Mouse (Mus musculus): ENCODE results near the gene Rnd2. TPM values are rescaled to one million over a fixed set of nuclear protein-coding genes. Genes with fewer than 3 reads are reported as not detected.
A peak's percentile ranks its signal among the peaks of the same experiment; 100 is the strongest.
"Not testable (repeated sequence)": the region's sequence is repeated elsewhere in the genome, so short reads cannot be mapped to it uniquely, and the experiment has no call there.

The Rnd2 gene
- polyA plus RNA-seq, 1 experiment from 2014 or later, result 5.4 TPM

DNA sequence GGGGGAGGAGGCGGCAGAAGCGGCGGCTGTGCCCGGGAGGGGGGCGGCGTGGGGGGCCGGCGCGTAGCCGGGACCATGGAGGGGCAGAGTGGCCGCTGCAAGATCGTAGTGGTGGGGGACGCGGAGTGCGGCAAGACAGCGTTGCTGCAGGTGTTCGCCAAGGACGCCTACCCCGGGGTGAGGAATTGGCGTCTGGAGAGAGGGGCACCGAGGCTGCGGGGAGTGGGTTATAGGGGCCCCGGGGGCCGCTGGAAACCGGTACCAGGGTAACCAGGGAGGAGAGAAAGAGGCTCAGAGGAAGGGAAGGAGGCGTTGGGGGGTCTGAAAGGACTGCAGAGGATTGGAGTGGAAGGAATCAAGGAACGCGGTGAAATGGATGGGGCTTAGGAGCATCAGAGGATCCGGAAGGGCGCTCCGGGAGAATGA lies 3.5 kb downstream of the Rnd2 start:
- WGBS, result under 1% methylated on average over 29 of the region's 31 CpGs
- peak overlapping the region; percentile 66 for H3K4me3 ChIP-seq (ENCODE audit: low read depth, low read length)
- DNase-seq (ENCODE audit: low spot score) (no peak), ATAC-seq (replicated peaks; ENCODE audit: low FRiP score) (peak; percentile 6)
- no peaks in the 10 kb centered on the region for H3K9me3 ChIP-seq (ENCODE audit: control insufficient read depth, low read length)
- peak overlapping the region; percentile 100 for H3K4me2 ChIP-seq
- 0 out of 2 replicates have a peak, but pooled peaks cover 2% of the 10 kb centered on the region for H3K27me3 ChIP-seq (replicated peaks; ENCODE audit: control insufficient read depth, insufficient read depth, low read length)
- H3K4me1 ChIP-seq (replicated peaks; ENCODE audit: control insufficient read depth, insufficient read depth, low read length), result peaks cover 40% of the 10 kb centered on the region
- H3K9ac ChIP-seq (ENCODE audit: low read depth, low read length), result peak overlapping the region; percentile 65
- H3K27ac ChIP-seq (ENCODE audit: low read depth, low read length), result no peak overlapping the region
- 0 out of 2 replicates have a peak, but pooled peaks cover 2% of the 10 kb centered on the region for H3K36me3 ChIP-seq (ENCODE audit: control insufficient read depth, insufficient read depth, low read length)

DNA sequence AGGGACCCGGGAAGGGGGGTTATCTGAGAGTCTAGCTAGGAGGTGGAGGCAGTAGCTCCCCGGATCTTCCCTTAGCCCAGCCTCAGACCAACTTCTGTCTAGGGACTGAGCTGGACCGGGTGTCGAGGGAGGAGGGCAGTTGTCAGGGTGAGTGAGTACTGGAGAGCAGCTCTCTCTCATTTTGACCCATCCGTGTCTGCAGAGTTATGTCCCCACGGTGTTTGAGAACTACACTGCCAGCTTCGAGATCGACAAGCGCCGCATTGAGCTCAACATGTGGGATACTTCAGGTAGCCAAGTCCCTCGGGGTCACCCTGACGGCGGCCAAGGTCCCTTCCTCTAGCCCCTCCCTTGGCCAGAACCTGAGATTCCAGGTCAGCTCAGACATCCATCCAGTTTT lies 3.9 kb downstream of the Rnd2 start:
- 6% methylated on average over 13 of the region's 13 CpGs for WGBS
- Histone ChIP-seq H3K4me2 (peak overlapping the region; percentile 100), H3K36me3 (ENCODE audit: control insufficient read depth, insufficient read depth, low read length) (0 out of 2 replicates have a peak, but pooled peaks cover under 1% of the 10 kb centered on the region), H3K4me3 (ENCODE audit: low read depth, low read length) (peak overlapping the region; percentile 66), H3K27me3 (replicated peaks; ENCODE audit: control insufficient read depth, insufficient read depth, low read length) (0 out of 2 replicates have a peak, but pooled peaks cover 2% of the 10 kb centered on the region), H3K9ac (ENCODE audit: low read depth, low read length) (peak overlapping the region; percentile 65), H3K4me1 (replicated peaks; ENCODE audit: control insufficient read depth, insufficient read depth, low read length) (peaks cover 36% of the 10 kb centered on the region), H3K9me3 (ENCODE audit: control insufficient read depth, low read length) (no peaks in the 10 kb centered on the region), H3K27ac (ENCODE audit: low read depth, low read length) (no peak overlapping the region)
- DNase-seq (ENCODE audit: low spot score) (no peak), ATAC-seq (replicated peaks; ENCODE audit: low FRiP score) (no peak)

DNA sequence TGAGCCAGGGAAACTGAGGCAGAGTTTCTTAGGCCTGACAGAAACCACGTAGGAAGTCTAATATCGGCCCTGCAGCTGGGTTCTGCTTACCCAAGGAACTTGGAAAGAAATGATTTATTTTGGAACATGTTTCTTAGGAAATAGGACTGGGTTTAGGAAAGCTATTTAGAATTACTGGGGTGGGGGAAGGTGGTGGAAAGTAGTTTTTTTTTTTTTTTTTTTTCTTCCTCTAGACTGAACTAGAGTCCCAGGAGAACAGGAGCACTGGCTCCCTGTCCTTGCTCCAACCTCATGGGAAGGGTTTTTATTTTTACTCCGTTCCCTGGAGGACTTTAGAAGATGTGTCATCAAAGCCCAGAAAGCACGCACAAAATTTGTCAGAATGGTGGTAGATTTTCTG lies 4.4 kb downstream of the Rnd2 start:
- Histone ChIP-seq H3K27me3 (replicated peaks; ENCODE audit: control insufficient read depth, insufficient read depth, low read length) (0 out of 2 replicates have a peak, but pooled peaks cover 2% of the 10 kb centered on the region), H3K4me1 (replicated peaks; ENCODE audit: control insufficient read depth, insufficient read depth, low read length) (peaks cover 32% of the 10 kb centered on the region)
- ATAC-seq (replicated peaks; ENCODE audit: low FRiP score), result no peak

DNA sequence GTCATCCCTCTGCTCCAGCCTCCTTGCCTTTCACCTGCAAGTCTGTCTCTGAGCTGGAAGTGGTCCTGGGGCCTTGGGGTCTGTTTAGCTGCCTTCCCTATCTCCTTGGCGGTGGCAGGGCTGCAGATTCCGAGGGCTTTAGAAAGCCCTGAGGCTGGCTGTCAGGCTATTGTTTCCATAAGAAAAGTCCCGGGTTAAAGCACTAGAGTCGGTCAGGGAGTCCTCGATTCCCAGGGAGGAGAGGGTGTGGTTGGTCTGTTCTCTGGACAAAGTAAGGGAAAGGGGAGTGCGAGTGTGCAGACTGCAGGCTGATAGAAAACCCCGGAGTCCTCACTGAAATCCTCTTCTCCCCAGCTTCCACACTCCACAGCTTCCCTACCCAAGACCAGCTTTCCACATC lies 5.4 kb downstream of the Rnd2 start:
- Histone ChIP-seq H3K9me3 (ENCODE audit: control insufficient read depth, low read length) (no peaks in the 10 kb centered on the region), H3K4me1 (replicated peaks; ENCODE audit: control insufficient read depth, insufficient read depth, low read length) (peaks cover 21% of the 10 kb centered on the region), H3K36me3 (ENCODE audit: control insufficient read depth, insufficient read depth, low read length) (no peaks in the 10 kb centered on the region), H3K4me3 (ENCODE audit: low read depth, low read length) (no peak overlapping the region), H3K4me2 (no peak overlapping the region), H3K9ac (ENCODE audit: low read depth, low read length) (no peak overlapping the region), H3K27me3 (replicated peaks; ENCODE audit: control insufficient read depth, insufficient read depth, low read length) (0 out of 2 replicates have a peak, but pooled peaks cover 2% of the 10 kb centered on the region), H3K27ac (ENCODE audit: low read depth, low read length) (no peak overlapping the region)
- ATAC-seq (replicated peaks; ENCODE audit: low FRiP score) (no peak), DNase-seq (ENCODE audit: low spot score) (no peak)
- 62% methylated on average over 7 of the region's 7 CpGs for WGBS

More for the DNA sequence above, 4.4 kb downstream of the Rnd2 start:
- Histone ChIP-seq H3K4me2 (peak overlapping the region; percentile 100), H3K27ac (ENCODE audit: low read depth, low read length) (no peak overlapping the region), H3K36me3 (ENCODE audit: control insufficient read depth, insufficient read depth, low read length) (no peaks in the 10 kb centered on the region), H3K9ac (ENCODE audit: low read depth, low read length) (no peak overlapping the region), H3K9me3 (ENCODE audit: control insufficient read depth, low read length) (no peaks in the 10 kb centered on the region), H3K4me3 (ENCODE audit: low read depth, low read length) (peak overlapping the region; percentile 66)
- WGBS, result 61% methylated on average over 4 of the region's 4 CpGs
- no peak for DNase-seq (ENCODE audit: low spot score)

DNA sequence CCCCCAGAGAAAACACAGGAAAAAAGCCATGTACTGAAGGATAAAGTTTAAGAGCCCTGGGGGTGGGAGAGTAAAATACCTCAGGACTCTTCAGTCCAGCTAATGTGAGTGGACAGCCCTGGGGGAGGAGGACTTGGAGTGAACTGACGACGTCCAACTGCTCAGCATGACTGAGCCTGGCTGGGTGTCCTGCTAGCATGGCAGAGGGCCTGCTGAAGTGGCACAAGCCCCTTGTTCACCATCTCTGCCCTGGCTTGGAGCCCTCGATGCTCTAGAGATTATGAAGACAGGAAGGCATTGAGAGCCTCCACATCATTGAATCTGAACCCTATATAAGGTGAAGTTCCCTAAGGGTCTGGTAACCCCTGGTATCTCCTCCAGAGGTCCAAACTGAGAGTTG lies 7.1 kb downstream of the Rnd2 start:
- H3K4me3 ChIP-seq (ENCODE audit: low read depth, low read length), result no peak overlapping the region
- no peak for ATAC-seq (replicated peaks; ENCODE audit: low FRiP score)
- H3K9me3 ChIP-seq (ENCODE audit: control insufficient read depth, low read length), result no peaks in the 10 kb centered on the region
- no peak overlapping the region for H3K27ac ChIP-seq (ENCODE audit: low read depth, low read length)
- WGBS, result 78% methylated on average over 3 of the region's 3 CpGs
- no peak overlapping the region for H3K9ac ChIP-seq (ENCODE audit: low read depth, low read length)
- H3K4me2 ChIP-seq, result no peak overlapping the region
- H3K36me3 ChIP-seq (ENCODE audit: control insufficient read depth, insufficient read depth, low read length), result no peaks in the 10 kb centered on the region
- DNase-seq (ENCODE audit: low spot score), result no peak
- H3K27me3 ChIP-seq (replicated peaks; ENCODE audit: control insufficient read depth, insufficient read depth, low read length), result 0 out of 2 replicates have a peak, but pooled peaks cover 2% of the 10 kb centered on the region
- H3K4me1 ChIP-seq (replicated peaks; ENCODE audit: control insufficient read depth, insufficient read depth, low read length), result peaks cover 6% of the 10 kb centered on the region; the same call in 1 of the 2 replicates

DNA sequence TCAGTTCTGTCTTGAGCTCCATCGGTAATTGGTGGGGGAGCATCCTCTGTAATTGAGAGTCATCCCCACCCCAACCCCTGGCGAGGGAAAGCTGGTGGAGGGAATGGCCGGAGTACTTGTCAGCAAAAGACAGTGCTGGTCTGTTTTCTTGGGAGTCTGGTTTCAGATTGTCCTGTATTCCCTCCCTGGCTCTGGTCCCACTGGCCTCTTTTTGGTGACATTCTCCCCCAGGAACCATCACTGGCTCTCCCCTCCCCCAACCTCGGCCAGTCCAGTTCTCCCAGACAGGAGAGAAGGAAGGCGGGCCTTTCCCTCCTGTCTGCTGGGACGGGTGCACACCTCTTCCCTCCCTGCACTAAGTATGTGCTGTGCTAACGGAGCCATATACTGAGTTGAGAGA lies 7.5 kb downstream of the Rnd2 start:
- H3K9me3 ChIP-seq (ENCODE audit: control insufficient read depth, low read length), result no peaks in the 10 kb centered on the region
- H3K9ac ChIP-seq (ENCODE audit: low read depth, low read length), result no peak overlapping the region
- H3K4me3 ChIP-seq (ENCODE audit: low read depth, low read length), result no peak overlapping the region
- H3K27me3 ChIP-seq (replicated peaks; ENCODE audit: control insufficient read depth, insufficient read depth, low read length), result 0 out of 2 replicates have a peak, but pooled peaks cover 2% of the 10 kb centered on the region
- DNase-seq (ENCODE audit: low spot score) (no peak), ATAC-seq (replicated peaks; ENCODE audit: low FRiP score) (no peak)
- H3K27ac ChIP-seq (ENCODE audit: low read depth, low read length), result no peak overlapping the region
- no peaks in the 10 kb centered on the region for H3K36me3 ChIP-seq (ENCODE audit: control insufficient read depth, insufficient read depth, low read length)
- H3K4me2 ChIP-seq, result no peak overlapping the region
- peaks cover 6% of the 10 kb centered on the region; the same call in 1 of the 2 replicates for H3K4me1 ChIP-seq (replicated peaks; ENCODE audit: control insufficient read depth, insufficient read depth, low read length)
- 58% methylated on average over 7 of the region's 7 CpGs for WGBS

DNA sequence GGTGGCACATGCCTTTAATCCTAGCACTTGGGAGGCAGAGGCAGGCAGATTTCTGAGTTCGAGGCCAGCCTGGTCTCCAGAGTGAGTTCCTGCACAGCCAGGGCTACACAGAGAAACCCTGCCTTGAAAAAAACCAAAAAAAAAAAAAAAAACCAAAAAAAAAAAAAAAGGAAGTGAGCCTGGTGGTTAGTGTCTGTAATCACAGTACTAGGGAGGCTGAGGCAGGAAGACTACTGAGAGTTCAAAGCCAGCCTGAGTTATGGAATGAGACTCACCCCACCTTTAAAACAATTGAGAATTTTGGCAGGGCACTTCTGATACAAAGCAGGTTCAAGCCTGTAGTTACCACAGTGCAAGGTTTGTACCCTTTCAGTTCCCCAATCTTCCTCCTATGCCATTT lies 8.9 kb downstream of the Rnd2 start:
- DNase-seq (ENCODE audit: low spot score); H3K27ac ChIP-seq (ENCODE audit: low read depth, low read length); ATAC-seq (replicated peaks; ENCODE audit: low FRiP score); H3K27me3 ChIP-seq (replicated peaks; ENCODE audit: control insufficient read depth, insufficient read depth, low read length); H3K4me3 ChIP-seq (ENCODE audit: low read depth, low read length); H3K9me3 ChIP-seq (ENCODE audit: control insufficient read depth, low read length); H3K36me3 ChIP-seq (ENCODE audit: control insufficient read depth, insufficient read depth, low read length); H3K4me1 ChIP-seq (replicated peaks; ENCODE audit: control insufficient read depth, insufficient read depth, low read length); H3K9ac ChIP-seq (ENCODE audit: low read depth, low read length); H3K4me2 ChIP-seq: not testable (repeated sequence)
- WGBS, result 70% methylated on average over 1 of the region's 1 CpGs

DNA sequence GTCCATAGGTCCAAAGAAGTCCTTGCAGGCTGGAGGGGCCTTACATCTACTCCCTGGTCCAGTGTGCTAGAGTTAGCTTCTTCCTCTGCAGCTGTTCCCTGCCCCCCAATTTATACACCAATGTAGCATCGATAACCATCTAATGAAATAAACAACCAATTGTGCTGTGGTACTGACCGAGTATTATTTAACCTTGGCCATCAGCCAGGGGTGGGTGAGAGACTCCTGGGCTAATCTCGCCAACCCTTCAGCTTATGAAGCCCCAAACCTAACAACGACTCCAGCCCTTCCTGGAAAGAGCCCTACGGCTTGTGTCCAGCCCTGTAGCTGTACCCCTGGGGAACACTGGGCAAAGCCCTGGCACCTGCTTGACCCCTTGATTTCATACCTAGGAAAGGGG lies 9.5 kb downstream of the Rnd2 start:
- DNase-seq (ENCODE audit: low spot score), result no peak
- Histone ChIP-seq H3K36me3 (ENCODE audit: control insufficient read depth, insufficient read depth, low read length) (no peaks in the 10 kb centered on the region), H3K9me3 (ENCODE audit: control insufficient read depth, low read length) (no peaks in the 10 kb centered on the region), H3K27ac (ENCODE audit: low read depth, low read length) (no peak overlapping the region), H3K9ac (ENCODE audit: low read depth, low read length) (no peak overlapping the region), H3K4me2 (no peak overlapping the region), H3K4me3 (ENCODE audit: low read depth, low read length) (no peak overlapping the region), H3K4me1 (replicated peaks; ENCODE audit: control insufficient read depth, insufficient read depth, low read length) (peaks cover 5% of the 10 kb centered on the region), H3K27me3 (replicated peaks; ENCODE audit: control insufficient read depth, insufficient read depth, low read length) (0 out of 2 replicates have a peak, but pooled peaks cover 2% of the 10 kb centered on the region)
- ATAC-seq (replicated peaks; ENCODE audit: low FRiP score), result no peak
- 75% methylated on average over 5 of the region's 5 CpGs for WGBS

DNA sequence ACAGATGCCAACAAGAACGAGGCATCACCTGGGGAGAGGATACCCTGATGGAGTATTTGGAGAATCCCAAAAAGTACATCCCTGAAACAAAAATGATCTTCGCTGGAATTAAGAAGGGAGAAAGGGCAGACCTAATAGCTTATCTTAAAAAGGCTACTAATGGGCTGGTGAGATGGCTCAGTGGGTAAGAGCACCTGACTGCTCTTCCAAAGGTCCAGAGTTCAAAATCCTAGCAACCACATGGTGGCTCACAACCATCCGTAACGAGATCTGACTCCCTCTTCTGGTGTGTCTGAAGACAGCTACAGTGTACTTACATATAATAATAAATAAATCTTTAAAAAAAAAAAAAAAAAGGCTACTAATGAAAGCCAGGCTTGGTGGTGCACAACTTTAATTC lies 11.6 kb downstream of the Rnd2 start:
- 85% methylated on average over 4 of the region's 4 CpGs for WGBS
- not testable (repeated sequence) for ATAC-seq (replicated peaks; ENCODE audit: low FRiP score); H3K9me3 ChIP-seq (ENCODE audit: control insufficient read depth, low read length)

More for the DNA sequence above, 11.6 kb downstream of the Rnd2 start:
- H3K4me1 ChIP-seq (replicated peaks; ENCODE audit: control insufficient read depth, insufficient read depth, low read length); DNase-seq (ENCODE audit: low spot score); H3K27me3 ChIP-seq (replicated peaks; ENCODE audit: control insufficient read depth, insufficient read depth, low read length); H3K36me3 ChIP-seq (ENCODE audit: control insufficient read depth, insufficient read depth, low read length); H3K4me2 ChIP-seq; H3K9ac ChIP-seq (ENCODE audit: low read depth, low read length); H3K27ac ChIP-seq (ENCODE audit: low read depth, low read length); H3K4me3 ChIP-seq (ENCODE audit: low read depth, low read length): not testable (repeated sequence)

Data from liver, embryonic 11.5 days (tissue).